Mouse (Mus musculus): ENCODE measurements around the gene Dnmt3c. TPM values are rescaled to one million over a fixed set of nuclear protein-coding genes. Genes with fewer than 3 reads are reported as not detected.
"Not testable (repeated sequence)": the region's sequence is repeated elsewhere in the genome, so short reads cannot be mapped to it uniquely, and the experiment has no call there.

Gene Dnmt3c
- total and polyA plus RNA-seq, 3 experiments = 0.04 TPM; not detected in 2

DNA sequence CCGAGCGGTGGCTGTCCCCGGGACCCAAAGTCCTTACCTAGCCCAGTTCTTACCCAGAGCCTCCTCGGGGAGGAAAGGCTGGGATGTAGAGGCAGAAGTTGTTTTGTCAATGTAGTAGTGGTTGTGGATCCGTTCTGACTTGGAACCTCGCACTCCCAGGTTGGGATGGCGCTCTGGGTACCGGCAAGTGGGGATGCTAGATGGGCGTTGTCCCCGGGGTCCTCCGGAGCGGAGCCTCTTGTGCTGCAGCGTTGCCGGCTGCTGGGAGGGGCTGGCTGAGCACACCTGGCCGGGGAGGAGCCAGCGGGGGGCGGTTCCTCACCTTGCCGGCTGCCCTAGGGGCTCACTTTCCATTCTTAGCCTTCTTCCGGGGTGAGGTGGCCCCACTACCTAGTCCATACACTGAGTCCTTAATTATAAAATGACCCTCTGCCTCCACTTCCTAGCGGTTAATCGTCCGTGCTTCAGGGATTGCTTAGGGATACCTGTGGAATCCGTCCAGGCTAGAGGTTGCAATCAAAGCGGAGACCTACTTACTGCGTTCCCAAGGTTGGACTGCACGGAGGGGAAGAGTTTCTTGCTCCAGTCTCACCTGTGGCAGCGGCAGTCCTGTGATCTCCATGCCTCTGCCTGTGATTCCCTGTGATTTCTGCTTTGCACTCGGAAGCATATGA is 46.3 kb upstream of the Dnmt3c start:
- in situ Hi-C loops (cut with MboI; ENCODE audit: low pct_ligation_motif_present, low pct_unique_long_range_greater_than_20kb, low sequenced_read_pairs) (no loop called here), dilution Hi-C loops (cut with MboI; ENCODE audit: extremely low pct_ligation_motif_present, extremely low pct_unique_long_range_greater_than_20kb, low sequenced_read_pairs) (no loop called here)
- DNase-seq (ENCODE audit: extremely low read depth) = peak; percentile 2

DNA sequence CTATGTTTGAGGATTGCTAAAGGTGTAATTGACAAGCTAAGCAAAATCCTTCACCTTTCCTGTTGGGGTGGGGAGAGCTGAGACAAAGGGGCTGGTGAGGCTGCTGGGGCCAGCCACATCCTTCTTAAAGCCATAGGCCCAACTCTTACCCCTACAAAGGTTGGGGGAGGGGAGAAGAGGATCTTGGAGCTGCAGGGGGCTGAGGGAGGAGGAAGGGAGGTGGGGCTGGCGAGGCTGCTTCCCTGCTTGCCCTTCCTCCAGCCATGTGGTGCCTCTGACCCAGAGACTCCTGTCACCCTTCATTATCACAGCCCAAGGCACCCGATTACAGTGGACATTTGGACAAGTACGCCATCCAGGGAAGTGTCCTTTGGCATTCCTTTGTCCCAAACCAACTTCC is 44.8 kb upstream of the Dnmt3c start:
- Histone ChIP-seq H3K9ac (ENCODE audit: insufficient read depth, low read depth) (no peak overlapping the region), H3K4me3 (replicated peaks in 1 of 3; ENCODE audit: low read depth in 2 of 3, low read length in 2 of 3, poor library complexity in 1 of 3) (no peak overlapping the region), H3K27ac (ENCODE audit: insufficient read depth, low read depth) (no peak overlapping the region), H3K27me3 (replicated peaks) (peaks cover 16% of the 10 kb centered on the region), H3K36me3 (replicated peaks in 1 of 2; ENCODE audit: control insufficient read depth in 1 of 2, insufficient read depth in 1 of 2, low read length in 1 of 2) (peaks cover 0 to 2% of the 10 kb centered on the region in 2 experiments), H3K79me2 (replicated peaks; ENCODE audit: control insufficient read depth, extremely low read depth, insufficient read depth, poor library complexity, severe bottlenecking) (no peaks in the 10 kb centered on the region), H3K4me1 (ENCODE audit: control insufficient read depth in 1 of 2, insufficient read depth in 2 of 2) (peaks cover 3 to 19% of the 10 kb centered on the region in 2 experiments; a peak in 3 of 4 replicates), H3K4me2 (ENCODE audit: insufficient read depth, low read depth, poor library complexity, severe bottlenecking) (no peak overlapping the region), H3K9me3 (replicated peaks; ENCODE audit: low read length) (no peaks in the 10 kb centered on the region)
- in situ Hi-C loops (cut with MboI; ENCODE audit: low pct_ligation_motif_present, low pct_unique_long_range_greater_than_20kb, low sequenced_read_pairs) = no loop called here
- no peak for DNase-seq (ENCODE audit: extremely low read depth)
- dilution Hi-C loops (cut with MboI; ENCODE audit: extremely low pct_ligation_motif_present, extremely low pct_unique_long_range_greater_than_20kb, low sequenced_read_pairs) = no loop called here
- TF ChIP-seq NRF1 (IDR thresholded peaks at IDR 0.05; ENCODE audit: low read depth, low read length) (no peak), CHD1 (IDR thresholded peaks at IDR 0.05; ENCODE audit: low read depth, low read length) (no peak), POLR2A (IDR thresholded peaks at IDR 0.05; ENCODE audit: low read depth, low read length) (no peak), MAZ (IDR thresholded peaks at IDR 0.05; ENCODE audit: low read depth, low read length) (no peak), ZNF384 (IDR thresholded peaks at IDR 0.05; ENCODE audit: low read depth, low read length) (no peak), NELFE (IDR thresholded peaks at IDR 0.05; ENCODE audit: low read depth, low read length) (no peak), SMC3 (IDR thresholded peaks at IDR 0.05; ENCODE audit: low read depth, low read length) (no peak), MAFK (IDR thresholded peaks at IDR 0.05; ENCODE audit: insufficient replicate concordance, low read length) (no peak), CTCF (conservative IDR thresholded peaks at IDR 0.05 in 1 of 2, IDR thresholded peaks at IDR 0.05 in 1 of 2; ENCODE audit: low read depth in 2 of 2, low read length in 2 of 2) (no peak), BHLHE40 (IDR thresholded peaks at IDR 0.05; ENCODE audit: low read depth, low read length) (no peak)

More for the DNA sequence above, 46.3 kb upstream of the Dnmt3c start:
- Histone ChIP-seq H3K27ac (ENCODE audit: insufficient read depth, low read depth) (no peak overlapping the region), H3K27me3 (replicated peaks) (peaks cover 19% of the 10 kb centered on the region), H3K9ac (ENCODE audit: insufficient read depth, low read depth) (peak overlapping the region; percentile 49; the same call in 1 of the 2 replicates), H3K79me2 (replicated peaks; ENCODE audit: control insufficient read depth, extremely low read depth, insufficient read depth, poor library complexity, severe bottlenecking) (no peaks in the 10 kb centered on the region), H3K36me3 (replicated peaks in 1 of 2; ENCODE audit: control insufficient read depth in 1 of 2, insufficient read depth in 1 of 2, low read length in 1 of 2) (peaks cover 0 to 2% of the 10 kb centered on the region in 2 experiments), H3K9me3 (replicated peaks; ENCODE audit: low read length) (no peaks in the 10 kb centered on the region), H3K4me2 (ENCODE audit: insufficient read depth, low read depth, poor library complexity, severe bottlenecking) (peak overlapping the region; percentile 53), H3K4me1 (ENCODE audit: control insufficient read depth in 1 of 2, insufficient read depth in 2 of 2) (peaks cover 3 to 19% of the 10 kb centered on the region in 2 experiments; a peak in 3 of 4 replicates), H3K4me3 (replicated peaks in 1 of 3; ENCODE audit: low read depth in 2 of 3, low read length in 2 of 3, poor library complexity in 1 of 3) (peak overlapping the region; percentile 63 to 79 (median 68))
- TF ChIP-seq TBP (conservative IDR thresholded peaks at IDR 0.05; ENCODE audit: low read depth, low read length) (no peak), MYC (IDR thresholded peaks at IDR 0.05; ENCODE audit: low read depth, low read length) (no peak), KAT2A (IDR thresholded peaks at IDR 0.05; ENCODE audit: insufficient replicate concordance, low read length) (no peak), ZNF384 (IDR thresholded peaks at IDR 0.05; ENCODE audit: low read depth, low read length) (no peak), SMC3 (IDR thresholded peaks at IDR 0.05; ENCODE audit: low read depth, low read length) (no peak), ZKSCAN1 (IDR thresholded peaks at IDR 0.05; ENCODE audit: borderline replicate concordance, low read depth, low read length) (no peak), E2F4 (IDR thresholded peaks at IDR 0.05; ENCODE audit: insufficient replicate concordance, low read depth, low read length) (no peak), MXI1 (IDR thresholded peaks at IDR 0.05; ENCODE audit: low read depth, low read length) (no peak), RAD21 (IDR thresholded peaks at IDR 0.05; ENCODE audit: low read depth, low read length) (no peak), MAZ (IDR thresholded peaks at IDR 0.05; ENCODE audit: low read depth, low read length) (no peak), IRF4 (IDR thresholded peaks at IDR 0.05; ENCODE audit: low read depth, low read length) (no peak)

- H3K27me3 ChIP-seq (replicated peaks); DNase-seq (ENCODE audit: extremely low read depth); H3K9me3 ChIP-seq (replicated peaks; ENCODE audit: low read length); H3K79me2 ChIP-seq (replicated peaks; ENCODE audit: control insufficient read depth, extremely low read depth, insufficient read depth, poor library complexity, severe bottlenecking); H3K4me1 ChIP-seq (ENCODE audit: control insufficient read depth in 1 of 2, insufficient read depth in 2 of 2); H3K27ac ChIP-seq (ENCODE audit: insufficient read depth, low read depth); H3K4me2 ChIP-seq (ENCODE audit: insufficient read depth, low read depth, poor library complexity, severe bottlenecking); dilution Hi-C loops (cut with MboI; ENCODE audit: extremely low pct_ligation_motif_present, extremely low pct_unique_long_range_greater_than_20kb, low sequenced_read_pairs); in situ Hi-C loops (cut with MboI; ENCODE audit: low pct_ligation_motif_present, low pct_unique_long_range_greater_than_20kb, low sequenced_read_pairs); H3K4me3 ChIP-seq (replicated peaks in 1 of 3; ENCODE audit: low read depth in 2 of 3, low read length in 2 of 3, poor library complexity in 1 of 3); H3K9ac ChIP-seq (ENCODE audit: insufficient read depth, low read depth): not testable (repeated sequence)
- H3K36me3 ChIP-seq (replicated peaks in 1 of 2; ENCODE audit: control insufficient read depth in 1 of 2, insufficient read depth in 1 of 2, low read length in 1 of 2) = peaks cover 3 to 14% of the 10 kb centered on the region in 2 experiments
Observed at GRCm38 (mm10) chr2:153657659-153658058, 38.8 kb upstream of the Dnmt3c start.

All from CH12.LX (cell line).